Mouse (Mus musculus) c-Kit-positive CD71-negative TER-119-negative erythroid progenitor cells, embryonic 14.5 days (primary cell): ENCODE results near the gene Smg8.

Source experiments
- DNase-seq: peaks from one replicate; pipeline ENCODE4 v3.0.0-alpha.2; 2013; ENCODE audit warnings: low read depth

The Smg8 gene

GRCm38 (mm10) chr11:87043052-87043451 lies 43.5 kb downstream of the Smg8 start:
- DNase-seq, result no peak

DNA sequence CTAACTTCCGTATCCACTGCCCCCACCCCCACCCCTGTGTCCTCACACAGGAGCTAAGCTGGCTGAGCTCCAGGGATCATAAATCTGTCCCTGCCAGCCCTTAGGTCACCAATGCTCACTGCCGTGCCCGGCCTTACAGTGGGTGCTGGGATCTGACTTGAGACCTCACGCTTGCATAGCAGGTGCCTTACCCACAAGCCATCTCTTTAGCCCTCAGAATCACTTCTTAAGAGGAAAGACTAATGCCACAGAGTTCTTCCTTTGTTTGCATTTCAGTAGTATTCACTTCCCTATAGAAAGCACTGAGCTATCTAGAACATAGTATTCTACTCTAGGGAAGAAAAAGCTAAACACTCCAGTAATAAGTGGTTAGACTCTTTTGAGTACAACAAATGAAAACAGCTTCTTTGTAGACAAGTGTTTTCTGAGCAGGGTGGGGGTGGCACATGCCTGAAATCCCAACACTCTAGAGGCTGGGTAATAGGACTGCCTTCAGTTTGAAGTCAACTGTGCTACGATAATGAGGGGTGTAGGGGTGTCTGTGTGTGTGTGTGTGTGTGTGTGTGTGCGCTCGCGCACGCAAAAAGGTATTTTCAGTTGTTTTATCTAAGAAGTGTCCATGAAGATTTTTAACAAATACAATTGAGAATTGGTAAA lies 47.1 kb downstream of the Smg8 start:
- peak; percentile 22 for DNase-seq

DNA sequence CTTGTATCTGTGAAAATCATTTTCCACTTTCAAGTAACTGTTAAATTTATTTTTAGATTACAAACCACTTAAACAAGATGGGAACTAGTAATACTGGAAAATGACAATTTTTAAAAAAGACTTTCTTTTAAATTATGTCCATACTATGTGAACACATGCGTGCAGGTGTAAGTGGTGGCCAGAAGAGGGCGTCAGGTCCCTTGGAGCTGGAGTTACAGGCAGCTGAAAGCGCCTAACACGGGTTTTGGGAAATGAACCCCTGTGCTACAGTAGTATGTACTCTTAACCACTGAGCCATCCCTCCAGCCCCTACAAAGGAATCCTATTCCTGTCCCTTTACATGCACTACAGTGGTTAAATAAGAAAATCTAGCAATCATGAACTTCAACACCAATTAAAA lies 50.4 kb downstream of the Smg8 start:
- DNase-seq, result no peak

- DNase-seq, result no peak
Observed at GRCm38 (mm10) chr11:87028212-87028611, 58.4 kb downstream of the Smg8 start.
